Mouse (Mus musculus) embryonic facial prominence, embryonic 12.5 days (tissue): ENCODE data around the gene Tec. TPM values are rescaled to one million over a fixed set of nuclear protein-coding genes. Genes with fewer than 3 reads are reported as not detected.

Experiments
- ATAC-seq: fragments of 200-750 bp; cut with Nextera tagmentation; 2 replicates; pipeline ENCODE4 v1.8.0; 2017; ENCODE audit not compliant: insufficient number of reproducible peaks, insufficient read depth, low FRiP score, low TSS enrichment
- H3K27ac ChIP-seq: fragments of 300-500 bp; sonication (generic); 2 replicates; pipeline ENCODE4 v1.5.1; 2016; ENCODE audit warnings: mild to moderate bottlenecking
- H3K27me3 ChIP-seq: fragments of 300-500 bp; sonication (generic); 2 replicates; pipeline ENCODE4 v1.6.1; 2016; ENCODE audit warnings: mild to moderate bottlenecking, moderate library complexity
- H3K36me3 ChIP-seq: fragments of 300-500 bp; sonication (generic); 2 replicates; pipeline ENCODE4 v1.6.1; 2016; ENCODE audit warnings: mild to moderate bottlenecking
- H3K4me1 ChIP-seq: fragments of 300-500 bp; sonication (generic); 2 replicates; pipeline ENCODE4 v1.6.1; 2016
- H3K4me2 ChIP-seq: fragments of 300-500 bp; sonication (generic); replicated peaks from 2 replicates; pipeline ENCODE4 v1.6.1; 2016; ENCODE audit warnings: mild to moderate bottlenecking, moderate library complexity
- H3K4me3 ChIP-seq: fragments of 300-500 bp; sonication (generic); 2 replicates; pipeline ENCODE4 v1.5.1; 2016; ENCODE audit warnings: mild to moderate bottlenecking
- H3K9ac ChIP-seq: fragments of 300-500 bp; sonication (generic); 2 replicates; pipeline ENCODE4 v1.6.1; 2016; ENCODE audit warnings: mild to moderate bottlenecking, moderate library complexity
- H3K9me3 ChIP-seq: fragments of 300-500 bp; sonication (generic); 2 replicates; pipeline ENCODE4 v1.6.1; 2016; ENCODE audit warnings: mild to moderate bottlenecking, moderate library complexity
- WGBS: fragments of 180-500 bp; shearing (Covaris S2); methylation state at CpG from one replicate; pipeline ENCODE4 v1.1.7; 2016; 5-methylcytosine and 5-hydroxymethylcytosine counted together
- polyA plus RNA-seq: library from polyadenylated mRNA; unstranded; fragments of >200 nt; fragmentation: Nextera tagmentation; extraction: Ambion mirVana; gene quantifications from 2 replicates; pipeline ENCODE4 v1.2.1, GENCODE M21; 2016

Gene Tec
- polyA plus RNA-seq, 1 experiment from 2014 or later, result 3.3 TPM

- no peak overlapping the region for H3K4me2 ChIP-seq
- no peaks in the 10 kb centered on the region for H3K36me3 ChIP-seq
- no peak overlapping the region for H3K9ac ChIP-seq
- peaks cover 6% of the 10 kb centered on the region for H3K4me1 ChIP-seq
- no peak overlapping the region for H3K27ac ChIP-seq
- 84% methylated on average over 12 of the region's 12 CpGs for WGBS
- H3K27me3 ChIP-seq, result no peaks in the 10 kb centered on the region
- no peaks in the 10 kb centered on the region for H3K9me3 ChIP-seq
- ATAC-seq, result no peak
- H3K4me3 ChIP-seq, result no peak overlapping the region
Measured at GRCm38 (mm10) chr5:72850926-72851673, 17.2 kb downstream of the Tec start.

GRCm38 (mm10) chr5:72848889-72849435, 19.3 kb downstream of the Tec start:
- H3K36me3 ChIP-seq, result no peaks in the 10 kb centered on the region
- H3K27ac ChIP-seq, result no peak overlapping the region
- H3K4me3 ChIP-seq, result no peak overlapping the region
- no peak for ATAC-seq
- no peaks in the 10 kb centered on the region for H3K27me3 ChIP-seq
- no peak overlapping the region for H3K4me2 ChIP-seq
- no peak overlapping the region for H3K9ac ChIP-seq
- H3K4me1 ChIP-seq, result peaks cover 7% of the 10 kb centered on the region
- H3K9me3 ChIP-seq, result no peaks in the 10 kb centered on the region
- 84% methylated on average over 6 of the region's 6 CpGs for WGBS

GRCm38 (mm10) chr5:72846712-72847111, 21.6 kb downstream of the Tec start:
- Histone ChIP-seq H3K4me2 (no peak overlapping the region), H3K9ac (no peak overlapping the region), H3K27ac (no peak overlapping the region), H3K9me3 (no peaks in the 10 kb centered on the region), H3K4me3 (no peak overlapping the region), H3K27me3 (no peaks in the 10 kb centered on the region), H3K36me3 (no peaks in the 10 kb centered on the region), H3K4me1 (peaks cover 13% of the 10 kb centered on the region)
- ATAC-seq, result no peak
- 53% methylated on average over 2 of the region's 4 CpGs for WGBS

- H3K9ac ChIP-seq, result no peak overlapping the region
- no peaks in the 10 kb centered on the region for H3K36me3 ChIP-seq
- 63% methylated on average over 9 of the region's 9 CpGs for WGBS
- H3K27ac ChIP-seq, result no peak overlapping the region
- H3K4me1 ChIP-seq, result peaks cover 13% of the 10 kb centered on the region
- no peak for ATAC-seq
- H3K4me2 ChIP-seq, result no peak overlapping the region
- no peaks in the 10 kb centered on the region for H3K9me3 ChIP-seq
- no peak overlapping the region for H3K4me3 ChIP-seq
- no peaks in the 10 kb centered on the region for H3K27me3 ChIP-seq
Measured at GRCm38 (mm10) chr5:72845928-72846630, 22.2 kb downstream of the Tec start.

- no peak for ATAC-seq
- no peak overlapping the region for H3K27ac ChIP-seq
- no peaks in the 10 kb centered on the region for H3K27me3 ChIP-seq
- H3K9ac ChIP-seq, result no peak overlapping the region
- H3K36me3 ChIP-seq, result no peaks in the 10 kb centered on the region
- H3K4me2 ChIP-seq, result no peak overlapping the region
- H3K4me3 ChIP-seq, result no peak overlapping the region
- H3K4me1 ChIP-seq, result peaks cover 13% of the 10 kb centered on the region
- WGBS, result 75% methylated on average over 7 of the region's 7 CpGs
- H3K9me3 ChIP-seq, result no peaks in the 10 kb centered on the region; the same call in 1 of the 2 replicates
Measured at GRCm38 (mm10) chr5:72844776-72845495, 23.3 kb downstream of the Tec start.

GRCm38 (mm10) chr5:72844294-72844693, 24.0 kb downstream of the Tec start:
- peaks cover 13% of the 10 kb centered on the region for H3K4me1 ChIP-seq
- no peak overlapping the region for H3K4me3 ChIP-seq
- no peak for ATAC-seq
- 18% methylated on average over 2 of the region's 2 CpGs for WGBS
- H3K9me3 ChIP-seq, result no peaks in the 10 kb centered on the region; the same call in 1 of the 2 replicates
- no peak overlapping the region for H3K4me2 ChIP-seq
- no peak overlapping the region for H3K27ac ChIP-seq
- no peaks in the 10 kb centered on the region for H3K36me3 ChIP-seq
- H3K9ac ChIP-seq, result no peak overlapping the region
- H3K27me3 ChIP-seq, result no peaks in the 10 kb centered on the region

GRCm38 (mm10) chr5:72839655-72840054, 28.6 kb downstream of the Tec start:
- no peaks in the 10 kb centered on the region for H3K36me3 ChIP-seq
- no peak overlapping the region for H3K4me2 ChIP-seq
- H3K27me3 ChIP-seq, result no peaks in the 10 kb centered on the region
- no peak overlapping the region for H3K27ac ChIP-seq
- no peak overlapping the region for H3K9ac ChIP-seq
- WGBS, result 86% methylated on average over 3 of the region's 3 CpGs
- no peaks in the 10 kb centered on the region; the same call in 1 of the 2 replicates for H3K9me3 ChIP-seq
- H3K4me1 ChIP-seq, result peaks cover 10% of the 10 kb centered on the region
- no peak for ATAC-seq
- no peak overlapping the region for H3K4me3 ChIP-seq

- 62% methylated on average over 2 of the region's 2 CpGs for WGBS
- no peak for ATAC-seq
- peaks cover 6% of the 10 kb centered on the region; the same call in 1 of the 2 replicates for H3K4me1 ChIP-seq
- no peaks in the 10 kb centered on the region for H3K36me3 ChIP-seq
- no peaks in the 10 kb centered on the region for H3K27me3 ChIP-seq
- H3K4me3 ChIP-seq, result no peak overlapping the region
- H3K9ac ChIP-seq, result no peak overlapping the region
- no peak overlapping the region for H3K27ac ChIP-seq
- H3K9me3 ChIP-seq, result no peaks in the 10 kb centered on the region; the same call in 1 of the 2 replicates
- no peak overlapping the region for H3K4me2 ChIP-seq
Measured at GRCm38 (mm10) chr5:72838976-72839375, 29.3 kb downstream of the Tec start.

GRCm38 (mm10) chr5:72835656-72836055, 32.6 kb downstream of the Tec start:
- Histone ChIP-seq H3K9ac (no peak overlapping the region), H3K27me3 (no peaks in the 10 kb centered on the region), H3K9me3 (no peaks in the 10 kb centered on the region; the same call in 1 of the 2 replicates), H3K4me1 (no peaks in the 10 kb centered on the region), H3K36me3 (no peaks in the 10 kb centered on the region), H3K27ac (no peak overlapping the region), H3K4me2 (no peak overlapping the region), H3K4me3 (no peak overlapping the region)
- no peak for ATAC-seq
- WGBS, result 90% methylated on average over 3 of the region's 3 CpGs

- WGBS, result 84% methylated on average over 15 of the region's 15 CpGs
- no peak for ATAC-seq
Measured at GRCm38 (mm10) chr5:72832904-72833765, 35.1 kb downstream of the Tec start.

GRCm38 (mm10) chr5:72832191-72832590, 36.1 kb downstream of the Tec start:
- Histone ChIP-seq H3K4me1 (no peaks in the 10 kb centered on the region), H3K27ac (no peak overlapping the region), H3K4me3 (no peak overlapping the region), H3K9ac (no peak overlapping the region), H3K36me3 (no peaks in the 10 kb centered on the region), H3K27me3 (no peaks in the 10 kb centered on the region), H3K4me2 (no peak overlapping the region), H3K9me3 (no peaks in the 10 kb centered on the region)
- 90% methylated on average over 7 of the region's 7 CpGs for WGBS
- ATAC-seq, result no peak

More at GRCm38 (mm10) chr5:72832904-72833765, 35.1 kb downstream of the Tec start:
- Histone ChIP-seq H3K4me3 (no peak overlapping the region), H3K27ac (no peak overlapping the region), H3K27me3 (no peaks in the 10 kb centered on the region), H3K9ac (no peak overlapping the region), H3K36me3 (no peaks in the 10 kb centered on the region), H3K9me3 (no peaks in the 10 kb centered on the region), H3K4me1 (no peaks in the 10 kb centered on the region), H3K4me2 (no peak overlapping the region)
